Comparison of ENCODE assay signal across 26 mouse cellular contexts in the genomic region with DNA sequence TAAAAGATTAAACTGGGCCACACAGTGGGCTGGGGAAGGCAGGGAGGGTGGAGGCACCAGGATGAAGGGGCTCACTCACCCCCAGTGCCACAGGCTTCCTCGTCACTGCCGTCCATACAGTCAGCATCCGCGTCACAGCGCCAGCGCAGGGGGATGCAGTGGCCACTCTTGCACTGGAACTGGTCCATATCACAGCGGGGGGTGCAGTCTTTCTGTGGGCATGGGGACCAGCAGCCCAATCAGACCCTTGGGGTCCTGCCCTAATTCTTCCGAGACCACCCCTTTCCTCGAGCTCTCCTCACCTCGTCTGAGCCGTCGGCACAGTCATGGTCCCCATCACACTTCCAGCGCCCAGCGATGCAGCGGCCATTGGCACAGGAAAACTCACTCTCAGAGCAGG. TPM values are rescaled to one million over a fixed set of nuclear protein-coding genes. Genes with fewer than 3 reads are reported as not detected.
"Had no signal": no experiment of that assay in that cellular context is flagged by ENCODE, and none has a peak within 500 bp of the region (broad histone marks: within the 10 kb centered on the region; RNA-seq: fewer than 3 reads in every experiment).

No protein-coding gene starts in this region.

- H3K27ac ChIP-seq: embryonic facial prominence, embryonic 10.5 days; embryonic facial prominence, embryonic 12.5 days; embryonic facial prominence, embryonic 13.5 days; embryonic facial prominence, embryonic 15.5 days; forebrain, embryonic 10.5 days; forebrain, embryonic 12.5 days; forebrain, embryonic 13.5 days; forebrain, embryonic 15.5 days; gastrocnemius, adult 2 months; heart, embryonic 10.5 days had no signal

- H3K9me3 ChIP-seq: embryonic facial prominence, embryonic 10.5 days; embryonic facial prominence, embryonic 12.5 days; embryonic facial prominence, embryonic 13.5 days; embryonic facial prominence, embryonic 15.5 days; forebrain, embryonic 10.5 days; forebrain, embryonic 12.5 days; forebrain, embryonic 13.5 days; forebrain, embryonic 15.5 days; heart, embryonic 10.5 days had no signal

- H3K4me1 ChIP-seq: embryonic facial prominence, embryonic 10.5 days; embryonic facial prominence, embryonic 12.5 days; embryonic facial prominence, embryonic 13.5 days; embryonic facial prominence, embryonic 15.5 days; forebrain, embryonic 10.5 days; forebrain, embryonic 12.5 days; forebrain, embryonic 13.5 days; forebrain, embryonic 15.5 days; heart, embryonic 10.5 days had no signal

- ATAC-seq: forebrain, embryonic 13.5 days; forebrain, embryonic 14.5 days; forebrain, embryonic 15.5 days; forebrain, embryonic 16.5 days; forebrain, postnatal 0 days had no signal

- H3K9ac ChIP-seq: embryonic facial prominence, embryonic 12.5 days; embryonic facial prominence, embryonic 13.5 days; embryonic facial prominence, embryonic 15.5 days; forebrain, embryonic 12.5 days; forebrain, embryonic 13.5 days; forebrain, embryonic 15.5 days; forebrain, postnatal 0 days had no signal

- H3K4me3 ChIP-seq: embryonic facial prominence, embryonic 10.5 days; embryonic facial prominence, embryonic 12.5 days; embryonic facial prominence, embryonic 13.5 days; embryonic facial prominence, embryonic 15.5 days; erythroblast, embryonic 14.5 days; forebrain, embryonic 10.5 days; forebrain, embryonic 12.5 days; forebrain, embryonic 13.5 days; forebrain, embryonic 15.5 days; gastrocnemius, adult 2 months; heart, embryonic 10.5 days had no signal

- H3K4me2 ChIP-seq: embryonic facial prominence, embryonic 12.5 days; embryonic facial prominence, embryonic 13.5 days; embryonic facial prominence, embryonic 15.5 days; forebrain, embryonic 12.5 days; forebrain, embryonic 13.5 days; forebrain, embryonic 15.5 days had no signal

- H3K27me3 ChIP-seq: embryonic facial prominence, embryonic 12.5 days; embryonic facial prominence, embryonic 13.5 days; embryonic facial prominence, embryonic 15.5 days; forebrain, embryonic 12.5 days; forebrain, embryonic 13.5 days; forebrain, embryonic 15.5 days had no signal

- DNase-seq: cerebellum, adult 8-10 months; cerebellum, adult 9-11 months; embryo, embryonic 11 days; forebrain, postnatal 0 days; gastrocnemius, adult 2 months; gastrocnemius, postnatal 10 days; gastrocnemius, postnatal 14 days; gastrocnemius, postnatal 25 days; gastrocnemius, postnatal 36 days; heart, adult 11 months; heart, adult 18-20 months had no signal

RNA-seq across cellular contexts. Expression of gene Nxph4, which starts 13.9 kb away (rescaled TPM):
- total RNA-seq: common myeloid progenitor, adult 5-6 weeks; granulocyte monocyte progenitor cell, adult 5-6 weeks had no signal
- polyA plus RNA-seq: erythroblast, embryonic 14.5 days had no signal

RNA-seq across cellular contexts. Expression of gene Ndufa4l2, which starts 33.5 kb away (rescaled TPM):
- total RNA-seq: common myeloid progenitor, adult 5-6 weeks had no signal

RNA-seq across cellular contexts. Expression of gene Stac3, which starts 46.8 kb away (rescaled TPM):
- total RNA-seq: common myeloid progenitor, adult 5-6 weeks had no signal
- polyA plus RNA-seq: forebrain, embryonic 11.5 days had no signal
